In the genomic region with DNA sequence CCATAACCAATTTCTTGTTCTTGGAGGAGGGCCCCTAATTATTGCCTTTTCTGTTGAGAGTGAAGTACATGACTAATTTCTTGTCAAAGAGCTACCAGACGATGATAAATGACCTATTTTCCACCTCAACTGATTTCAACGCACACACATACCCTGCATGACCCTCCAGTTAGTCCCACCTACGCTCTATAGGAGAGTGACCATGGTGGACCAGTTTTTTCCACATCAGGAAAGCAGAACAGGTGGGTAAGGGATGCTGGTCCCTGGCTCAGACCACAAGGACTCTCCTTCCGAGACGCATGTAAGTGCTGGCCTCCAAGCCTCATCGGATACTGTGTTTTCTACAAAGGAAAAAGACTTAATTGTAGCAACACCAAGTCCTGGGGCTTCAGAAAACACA, we compare ENCODE assay signal across 15 mouse cellular contexts.
A peak's percentile ranks its signal among the peaks of the same experiment; 100 is the strongest.
DNase-seq lines count a peak whose midpoint lies in the region; ATAC-seq and TF ChIP-seq lines count a peak whose summit lies in the region.
"Had no signal": no experiment of that assay in that cellular context is flagged by ENCODE, and none has a peak within 500 bp of the region (broad histone marks: within the 10 kb centered on the region; RNA-seq: fewer than 3 reads in every experiment).

No protein-coding gene starts in this region.

- H3K27ac ChIP-seq in cerebellum, adult 2 months (ENCODE audit: insufficient read depth, low read length), result 0 out of 2 replicates have a peak overlapping the region, but pooled peaks have one; percentile 13
- peak overlapping the region; percentile 66 for H3K27ac ChIP-seq in heart, embryonic 16.5 days (ENCODE audit: low read length)
- H3K27ac ChIP-seq in kidney, embryonic 16.5 days (ENCODE audit: low read length), result peak overlapping the region; percentile 31; the same call in 1 of the 2 replicates
- peak overlapping the region; percentile 36; the same call in 1 of the 2 replicates for H3K27ac ChIP-seq in olfactory bulb, adult 2 months (ENCODE audit: insufficient read depth, low read depth, low read length)
- H3K27ac ChIP-seq in midbrain, embryonic 11.5 days (ENCODE audit: low read depth, low read length), result no peak overlapping the region
- H3K27ac ChIP-seq: liver, embryonic 13.5 days; midbrain, embryonic 15.5 days had no signal

- H3K4me2 ChIP-seq in heart, embryonic 16.5 days (ENCODE audit: low read depth, low read length), result peak overlapping the region; percentile 29; the same call in 1 of the 2 replicates
- H3K4me2 ChIP-seq in kidney, embryonic 16.5 days (replicated peaks; ENCODE audit: low read depth, low read length), result no peak overlapping the region
- H3K4me2 ChIP-seq in midbrain, embryonic 11.5 days, result no peak overlapping the region
- H3K4me2 ChIP-seq: liver, embryonic 13.5 days; midbrain, embryonic 15.5 days had no signal

- no peaks in the 10 kb centered on the region for H3K36me3 ChIP-seq in heart, embryonic 16.5 days (ENCODE audit: control insufficient read depth, insufficient read depth)
- 0 out of 2 replicates have a peak, but pooled peaks cover 4% of the 10 kb centered on the region for H3K36me3 ChIP-seq in kidney, embryonic 16.5 days (ENCODE audit: insufficient read depth, low read length)
- H3K36me3 ChIP-seq in midbrain, embryonic 11.5 days (ENCODE audit: control insufficient read depth, insufficient read depth, low read length), result no peaks in the 10 kb centered on the region
- H3K36me3 ChIP-seq: liver, embryonic 13.5 days; midbrain, embryonic 15.5 days had no signal

- no peaks in the 10 kb centered on the region for H3K27me3 ChIP-seq in cerebellum, adult 2 months (ENCODE audit: control insufficient read depth, insufficient read depth, low read length)
- H3K27me3 ChIP-seq in heart, embryonic 16.5 days (ENCODE audit: control insufficient read depth, insufficient read depth, low read length), result no peaks in the 10 kb centered on the region
- no peaks in the 10 kb centered on the region for H3K27me3 ChIP-seq in kidney, embryonic 16.5 days (ENCODE audit: insufficient read depth, low read length)
- H3K27me3 ChIP-seq in midbrain, embryonic 11.5 days (ENCODE audit: control insufficient read depth, insufficient read depth, low read length), result no peaks in the 10 kb centered on the region
- H3K27me3 ChIP-seq: CH12.LX; liver, embryonic 13.5 days; midbrain, embryonic 15.5 days had no signal

- DNase-seq in cerebellum, adult 2 months, result no peak
- DNase-seq in cerebellum, postnatal 25 days, result no peak
- DNase-seq in heart, adult 18-20 months, result no peak
- no peak for DNase-seq in kidney, postnatal 36 days
- DNase-seq in midbrain, embryonic 11.5 days (ENCODE audit: low spot score, missing footprints), result no peak
- DNase-seq: cerebellum, adult 9-11 months; embryo, embryonic 11 days; liver, embryonic 13.5 days; right cerebral cortex, postnatal 25 days had no signal

- no peak for TF ChIP-seq POLR2A in cerebellum, adult 2 months (IDR thresholded peaks at IDR 0.05; ENCODE audit: borderline replicate concordance, insufficient read depth, low read length)
- TF ChIP-seq POLR2A in olfactory bulb, adult 2 months (IDR thresholded peaks at IDR 0.05; ENCODE audit: insufficient read depth, low read depth, low read length), result no peak

- no peak overlapping the region for H3K4me3 ChIP-seq in cerebellum, adult 2 months (replicated peaks; ENCODE audit: insufficient read depth, low read depth, low read length)
- no peak overlapping the region for H3K4me3 ChIP-seq in heart, embryonic 16.5 days (ENCODE audit: low read length)
- H3K4me3 ChIP-seq in kidney, embryonic 16.5 days (ENCODE audit: low read length), result no peak overlapping the region
- H3K4me3 ChIP-seq in olfactory bulb, adult 2 months (ENCODE audit: insufficient read depth, low read depth, low read length), result no peak overlapping the region
- H3K4me3 ChIP-seq in midbrain, embryonic 11.5 days (ENCODE audit: low read depth, low read length), result no peak overlapping the region
- H3K4me3 ChIP-seq: erythroblast, embryonic 14.5 days; liver, embryonic 13.5 days; midbrain, embryonic 15.5 days had no signal

- no peak for TF ChIP-seq CTCF in cerebellum, adult 2 months (IDR thresholded peaks at IDR 0.05; ENCODE audit: borderline replicate concordance, insufficient read depth, low read depth, low read length)
- no peak for TF ChIP-seq CTCF in olfactory bulb, adult 2 months (IDR thresholded peaks at IDR 0.05; ENCODE audit: insufficient read depth, low read depth, low read length)

- no peaks in the 10 kb centered on the region; the same call in 1 of the 2 replicates for H3K9me3 ChIP-seq in heart, embryonic 16.5 days (replicated peaks; ENCODE audit: control insufficient read depth, low read length)
- peaks cover 4% of the 10 kb centered on the region; the same call in 1 of the 2 replicates for H3K9me3 ChIP-seq in kidney, embryonic 16.5 days (ENCODE audit: low read length)
- no peaks in the 10 kb centered on the region for H3K9me3 ChIP-seq in midbrain, embryonic 11.5 days (ENCODE audit: control insufficient read depth, low read length)
- H3K9me3 ChIP-seq: liver, embryonic 13.5 days; midbrain, embryonic 15.5 days had no signal

- 46% methylated on average over 6 of the region's 6 CpGs for WGBS in cerebellum, adult 2 months
- WGBS in heart, embryonic 16.5 days, result 75% methylated on average over 6 of the region's 6 CpGs
- WGBS in kidney, embryonic 16.5 days, result 71% methylated on average over 6 of the region's 6 CpGs
- WGBS in olfactory bulb, adult 2 months, result 47% methylated on average over 6 of the region's 6 CpGs
- WGBS in midbrain, embryonic 11.5 days, result 83% methylated on average over 6 of the region's 6 CpGs

- H3K9ac ChIP-seq in heart, embryonic 16.5 days (ENCODE audit: low read length), result no peak overlapping the region
- no peak overlapping the region for H3K9ac ChIP-seq in kidney, embryonic 16.5 days (replicated peaks; ENCODE audit: low read length)
- no peak overlapping the region for H3K9ac ChIP-seq in midbrain, embryonic 11.5 days (ENCODE audit: low read length)
- H3K9ac ChIP-seq: liver, embryonic 13.5 days; midbrain, embryonic 15.5 days had no signal

- ATAC-seq in heart, embryonic 16.5 days (replicated peaks; ENCODE audit: extremely low read depth, insufficient read depth, low FRiP score), result no peak
- no peak for ATAC-seq in kidney, embryonic 16.5 days (ENCODE audit: low FRiP score, low TSS enrichment)
- no peak for ATAC-seq in midbrain, embryonic 11.5 days (ENCODE audit: low FRiP score)
- ATAC-seq: midbrain, embryonic 15.5 days had no signal

- no peaks in the 10 kb centered on the region for H3K4me1 ChIP-seq in cerebellum, adult 2 months (ENCODE audit: control insufficient read depth, insufficient read depth, low read length)
- H3K4me1 ChIP-seq in heart, embryonic 16.5 days (ENCODE audit: control insufficient read depth, insufficient read depth, low read length), result peaks cover 14% of the 10 kb centered on the region
- peaks cover 14% of the 10 kb centered on the region; the same call in 1 of the 2 replicates for H3K4me1 ChIP-seq in kidney, embryonic 16.5 days (ENCODE audit: insufficient read depth, low read length)
- H3K4me1 ChIP-seq in olfactory bulb, adult 2 months (ENCODE audit: control insufficient read depth, insufficient read depth, low read length), result peaks cover 15% of the 10 kb centered on the region
- no peaks in the 10 kb centered on the region for H3K4me1 ChIP-seq in midbrain, embryonic 11.5 days (ENCODE audit: control insufficient read depth, insufficient read depth, low read length)
- H3K4me1 ChIP-seq: liver, embryonic 13.5 days; midbrain, embryonic 15.5 days had no signal
